Mouse (Mus musculus) MEL (cell line): ENCODE results near the gene Asb16. TPM values are rescaled to one million over a fixed set of nuclear protein-coding genes. Genes with fewer than 3 reads are reported as not detected.

Experiments used
- DNase-seq: peaks from one replicate; pipeline ENCODE4 v3.0.0; 2011; ENCODE audit warnings: low read depth, low spot score
- H3K27ac ChIP-seq: 2 replicates; pipeline ENCODE4 v1.5.1; 2012; ENCODE audit warnings: low read depth, mild to moderate bottlenecking, control low read depth, low read length, moderate library complexity; ENCODE audit not compliant: control insufficient read depth
- H3K27me3 ChIP-seq, 2 experiments: fragments of 150-350 bp in 1 of 2; sonication (generic) in 1 of 2; 2 replicates each; pipeline ENCODE4 v1.6.1; 2012; ENCODE audit warnings: low read length in 2 of 2, mild to moderate bottlenecking in 2 of 2, improper control_type of control experiment in 1 of 2, moderate library complexity in 1 of 2; ENCODE audit not compliant: insufficient read depth in 2 of 2, control insufficient read depth in 1 of 2
- H3K36me3 ChIP-seq, 2 experiments: 2 replicates each; pipeline ENCODE4 v1.6.1; 2012 to 2014; ENCODE audit warnings: low read length in 2 of 2, improper control_type of control experiment in 1 of 2, inconsistent platforms in 1 of 2, mild to moderate bottlenecking in 1 of 2; ENCODE audit not compliant: insufficient read depth in 2 of 2, control insufficient read depth in 1 of 2
- H3K4me1 ChIP-seq, 2 experiments: fragments of 150-350 bp in 1 of 2; sonication (generic) in 1 of 2; 2 replicates each; pipeline ENCODE4 v1.6.1; 2012; ENCODE audit warnings: low read length in 2 of 2, improper control_type of control experiment in 1 of 2, mild to moderate bottlenecking in 1 of 2; ENCODE audit not compliant: insufficient read depth in 2 of 2, control insufficient read depth in 1 of 2
- H3K4me3 ChIP-seq, 2 experiments: fragments of 150-350 bp in 1 of 2; sonication (generic) in 1 of 2; 2 replicates each; pipeline ENCODE4 v1.5.1; 2012; ENCODE audit warnings: low read depth in 2 of 2, low read length in 2 of 2, mild to moderate bottlenecking in 2 of 2, moderate library complexity in 2 of 2, control low read depth in 1 of 2, improper control_type of control experiment in 1 of 2; ENCODE audit not compliant: control insufficient read depth in 1 of 2, insufficient read depth in 1 of 2
- H3K79me2 ChIP-seq: 2 replicates; pipeline ENCODE4 v1.6.1; 2012; ENCODE audit warnings: mild to moderate bottlenecking, low read length, moderate library complexity; ENCODE audit not compliant: control insufficient read depth, poor library complexity, insufficient read depth
- H3K9ac ChIP-seq: 2 replicates; pipeline ENCODE4 v1.6.1; 2012; ENCODE audit warnings: low read depth, mild to moderate bottlenecking, control low read depth, low read length, moderate library complexity; ENCODE audit not compliant: control insufficient read depth, poor library complexity, severe bottlenecking
- H3K9me3 ChIP-seq: fragments of 150-350 bp; sonication (generic); replicated peaks from 2 replicates; pipeline ENCODE4 v1.6.1; 2012; ENCODE audit warnings: mild to moderate bottlenecking, low read length, improper control_type of control experiment, moderate library complexity; ENCODE audit not compliant: insufficient read depth
- BHLHE40 ChIP-seq: IDR thresholded peaks from 2 replicates; pipeline ENCODE4 v1.6.1; 2012; ENCODE audit warnings: low read depth, mild to moderate bottlenecking, inconsistent platforms, low read length, improper control_type of control experiment, borderline replicate concordance
- CHD1 ChIP-seq: IDR thresholded peaks from 2 replicates; pipeline ENCODE4 v1.6.1; 2012; ENCODE audit warnings: low read depth, mild to moderate bottlenecking, inconsistent platforms, low read length, improper control_type of control experiment
- CHD2 ChIP-seq: IDR thresholded peaks from 2 replicates; pipeline ENCODE4 v1.6.1; 2011; ENCODE audit warnings: low read length, improper control_type of control experiment
- CTCF ChIP-seq, 3 experiments: IDR thresholded peaks in 2 of 3; conservative IDR thresholded peaks in 1 of 3; 2 replicates each; pipeline ENCODE4 v1.5.1; 2011 to 2012; ENCODE audit warnings: low read length in 3 of 3, low read depth in 2 of 3, mild to moderate bottlenecking in 2 of 3, improper control_type of control experiment in 1 of 3, inconsistent platforms in 1 of 3, mixed read lengths in 1 of 3, moderate library complexity in 1 of 3; ENCODE audit not compliant: control insufficient read depth in 1 of 3, insufficient read depth in 1 of 3, poor library complexity in 1 of 3, severe bottlenecking in 1 of 3
- E2F4 ChIP-seq: IDR thresholded peaks from 2 replicates; pipeline ENCODE4 v1.6.1; 2011; ENCODE audit warnings: low read depth, low read length, improper control_type of control experiment, borderline replicate concordance
- ELF1 ChIP-seq: IDR thresholded peaks from 2 replicates; pipeline ENCODE4 v1.6.1; 2014; ENCODE audit warnings: low read depth, mild to moderate bottlenecking, inconsistent platforms, low read length, improper control_type of control experiment, moderate library complexity
- EP300 ChIP-seq, 2 experiments: IDR thresholded peaks; 2 replicates each; pipeline ENCODE4 v1.6.1; 2011; ENCODE audit warnings: improper control_type of control experiment in 2 of 2, low read length in 2 of 2, low read depth in 1 of 2, mild to moderate bottlenecking in 1 of 2
- ETS1 ChIP-seq: IDR thresholded peaks from 2 replicates; pipeline ENCODE4 v1.6.1; 2012; ENCODE audit warnings: low read depth, mild to moderate bottlenecking, inconsistent platforms, low read length, improper control_type of control experiment, moderate library complexity
- GABPA ChIP-seq: IDR thresholded peaks from 2 replicates; pipeline ENCODE4 v1.6.1; 2012; ENCODE audit warnings: low read depth, mild to moderate bottlenecking, inconsistent platforms, low read length, improper control_type of control experiment, moderate library complexity
- GATA1 ChIP-seq: IDR thresholded peaks from 2 replicates; pipeline ENCODE4 v1.6.1; 2011; ENCODE audit warnings: low read depth, low read length, improper control_type of control experiment
- HCFC1 ChIP-seq: IDR thresholded peaks from 2 replicates; pipeline ENCODE4 v1.6.1; 2012; ENCODE audit warnings: low read depth, mild to moderate bottlenecking, inconsistent platforms, low read length, improper control_type of control experiment, moderate library complexity
- JUND ChIP-seq: IDR thresholded peaks from 2 replicates; pipeline ENCODE4 v1.6.1; 2011; ENCODE audit warnings: low read depth, mild to moderate bottlenecking, improper control_type of control experiment, low read length
- MAFK ChIP-seq: IDR thresholded peaks from 2 replicates; pipeline ENCODE4 v1.6.1; 2011; ENCODE audit warnings: low read depth, mild to moderate bottlenecking, low read length, improper control_type of control experiment, borderline replicate concordance
- MAX ChIP-seq: IDR thresholded peaks from 2 replicates; pipeline ENCODE4 v1.6.1; 2011; ENCODE audit warnings: low read length, improper control_type of control experiment
- MAZ ChIP-seq: IDR thresholded peaks from 2 replicates; pipeline ENCODE4 v1.6.1; 2012; ENCODE audit warnings: low read depth, mild to moderate bottlenecking, inconsistent platforms, low read length, improper control_type of control experiment
- MEF2A ChIP-seq: IDR thresholded peaks from 2 replicates; pipeline ENCODE4 v1.6.1; 2014; ENCODE audit warnings: low read depth, mild to moderate bottlenecking, inconsistent platforms, low read length, improper control_type of control experiment; ENCODE audit not compliant: poor library complexity, insufficient replicate concordance, severe bottlenecking; ENCODE audit errors: extremely low read depth
- MXI1 ChIP-seq: IDR thresholded peaks from 2 replicates; pipeline ENCODE4 v1.6.1; 2011; ENCODE audit warnings: mild to moderate bottlenecking, low read depth, low read length, improper control_type of control experiment
- MYB ChIP-seq: IDR thresholded peaks from 2 replicates; pipeline ENCODE4 v1.6.1; 2011; ENCODE audit warnings: mild to moderate bottlenecking, low read depth, low read length, improper control_type of control experiment
- MYC ChIP-seq: IDR thresholded peaks from 2 replicates; pipeline ENCODE4 v1.6.1; 2011; ENCODE audit warnings: low read depth, mild to moderate bottlenecking, low read length, improper control_type of control experiment, moderate library complexity
- NELFE ChIP-seq: IDR thresholded peaks from 2 replicates; pipeline ENCODE4 v1.6.1; 2011; ENCODE audit warnings: low read depth, low read length, improper control_type of control experiment
- NRF1 ChIP-seq: IDR thresholded peaks from 2 replicates; pipeline ENCODE4 v1.6.1; 2014; ENCODE audit warnings: low read depth, mild to moderate bottlenecking, inconsistent platforms, low read length, improper control_type of control experiment, moderate library complexity; ENCODE audit not compliant: poor library complexity, insufficient read depth, severe bottlenecking
- POLR2AphosphoS2 ChIP-seq: IDR thresholded peaks from 2 replicates; pipeline ENCODE4 v1.6.1; 2011; ENCODE audit warnings: low read length, improper control_type of control experiment
- POLR2AphosphoS5 ChIP-seq: IDR thresholded peaks from 2 replicates; pipeline ENCODE4 v1.6.1; 2012; ENCODE audit warnings: low read depth, borderline replicate concordance, mild to moderate bottlenecking, inconsistent platforms, low read length, moderate library complexity, mixed read lengths
- RAD21 ChIP-seq: IDR thresholded peaks from 2 replicates; pipeline ENCODE4 v1.6.1; 2011; ENCODE audit warnings: mild to moderate bottlenecking, low read depth, low read length, improper control_type of control experiment
- SIN3A ChIP-seq: IDR thresholded peaks from 2 replicates; pipeline ENCODE4 v1.6.1; 2012; ENCODE audit warnings: low read length, improper control_type of control experiment, inconsistent platforms
- SMC3 ChIP-seq: IDR thresholded peaks from 2 replicates; pipeline ENCODE4 v1.6.1; 2011; ENCODE audit warnings: low read depth, low read length, improper control_type of control experiment
- TAL1 ChIP-seq: IDR thresholded peaks from 2 replicates; pipeline ENCODE4 v1.6.1; 2012; ENCODE audit warnings: mild to moderate bottlenecking, inconsistent platforms, low read length, moderate library complexity, mixed read lengths
- TCF12 ChIP-seq: IDR thresholded peaks from 2 replicates; pipeline ENCODE4 v1.6.1; 2014; ENCODE audit warnings: low read depth, mild to moderate bottlenecking, inconsistent platforms, low read length, improper control_type of control experiment, moderate library complexity
- UBTF ChIP-seq: IDR thresholded peaks from 2 replicates; pipeline ENCODE4 v1.6.1; 2012; ENCODE audit warnings: low read depth, mild to moderate bottlenecking, inconsistent platforms, low read length, improper control_type of control experiment, moderate library complexity, borderline replicate concordance; ENCODE audit not compliant: insufficient read depth
- USF1 ChIP-seq: IDR thresholded peaks from 2 replicates; pipeline ENCODE4 v1.6.1; 2014; ENCODE audit warnings: low read depth, mild to moderate bottlenecking, inconsistent platforms, low read length, improper control_type of control experiment, moderate library complexity
- USF2 ChIP-seq, 2 experiments: IDR thresholded peaks; 2 replicates each; pipeline ENCODE4 v1.6.1; 2011 to 2012; ENCODE audit warnings: improper control_type of control experiment in 2 of 2, low read length in 2 of 2, borderline replicate concordance in 1 of 2, inconsistent platforms in 1 of 2, low read depth in 1 of 2, mild to moderate bottlenecking in 1 of 2; ENCODE audit not compliant: insufficient read depth in 1 of 2
- ZC3H11A ChIP-seq: IDR thresholded peaks from 2 replicates; pipeline ENCODE4 v1.6.1; 2012; ENCODE audit warnings: low read depth, mild to moderate bottlenecking, inconsistent platforms, low read length, improper control_type of control experiment
- ZKSCAN1 ChIP-seq: IDR thresholded peaks from 2 replicates; pipeline ENCODE4 v1.6.1; 2012; ENCODE audit warnings: low read depth, mild to moderate bottlenecking, inconsistent platforms, low read length, improper control_type of control experiment, moderate library complexity
- ZMIZ1 ChIP-seq: IDR thresholded peaks from 2 replicates; pipeline ENCODE4 v1.6.1; 2012; ENCODE audit warnings: low read depth, mild to moderate bottlenecking, inconsistent platforms, low read length, improper control_type of control experiment, moderate library complexity
- ZNF384 ChIP-seq: IDR thresholded peaks from 2 replicates; pipeline ENCODE4 v1.6.1; 2012; ENCODE audit warnings: low read depth, mild to moderate bottlenecking, inconsistent platforms, low read length, improper control_type of control experiment
- polyA plus RNA-seq, 2 experiments: library from polyadenylated mRNA; stranded (reverse) in 1 of 2; unstranded in 1 of 2; fragments of >175 nt in 1 of 2; fragments of >200 nt in 1 of 2; gene quantifications; 2 replicates each; pipeline versions ENCODE4 v1.2.1 to v1.2.4; 2012; ENCODE audit warnings: low replicate concordance in 2 of 2, low read depth in 1 of 2; ENCODE audit not compliant: insufficient read length in 2 of 2, insufficient read depth in 1 of 2, missing spikeins in 1 of 2
- total RNA-seq: library from RNA; depleted of rRNA; stranded (reverse); fragments of 300-350 nt; gene quantifications from 2 replicates; pipeline ENCODE4 v1.2.3, GENCODE M21; 2012

Asb16 gene
- total and polyA plus RNA-seq, 3 experiments: 4.4 to 8.5 TPM; not detected in 1

DNA sequence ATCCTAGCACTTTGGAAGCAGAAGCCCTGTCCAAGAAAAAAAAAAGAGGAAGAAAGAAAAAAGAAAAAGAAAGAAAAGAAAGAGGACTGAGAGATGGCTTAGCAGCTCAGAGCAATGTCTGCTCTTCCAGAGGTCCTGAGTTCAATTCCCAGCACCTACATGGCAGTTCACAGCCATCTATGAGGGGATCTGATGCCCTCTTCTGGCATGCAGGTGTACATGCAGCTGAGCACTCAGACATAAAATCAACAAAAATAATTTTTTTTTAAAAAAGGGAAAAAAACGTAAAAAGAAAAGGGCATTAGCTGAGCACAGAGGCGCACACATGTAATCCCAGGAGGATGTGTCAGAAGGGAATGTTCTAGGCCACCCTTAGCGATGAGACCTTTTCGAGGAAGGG lies 21.7 kb upstream of the Asb16 start:
- H3K4me1 ChIP-seq: peaks cover 0 to 22% of the 10 kb centered on the region in 2 experiments
- H3K9me3 ChIP-seq: no peaks in the 10 kb centered on the region
- H3K36me3 ChIP-seq: peaks cover 4 to 19% of the 10 kb centered on the region in 2 experiments; a peak in 3 of 4 replicates
- H3K9ac ChIP-seq: no peak overlapping the region
- H3K27ac ChIP-seq: no peak overlapping the region
- no peak overlapping the region for H3K4me3 ChIP-seq
- TF ChIP-seq CHD2 (no peak), ETS1 (no peak), USF1 (no peak), CTCF (IDR thresholded peaks at IDR 0.05 in 2 of 3, conservative IDR thresholded peaks at IDR 0.05 in 1 of 3; ENCODE audit: control insufficient read depth in 1 of 3, insufficient read depth in 1 of 3, low read depth in 2 of 3, low read length in 3 of 3, poor library complexity in 1 of 3, severe bottlenecking in 1 of 3) (peak; percentile 47 to 64 (median 49)), MAZ (no peak), GABPA (no peak), USF2 (IDR thresholded peaks at IDR 0.05; ENCODE audit: borderline replicate concordance in 1 of 2, insufficient read depth in 1 of 2, low read depth in 1 of 2, low read length in 2 of 2) (no peak), BHLHE40 (no peak), ZNF384 (peak; percentile 85), MYC (no peak), MXI1 (no peak), ZMIZ1 (no peak), MAFK (no peak), POLR2AphosphoS2 (no peak), MEF2A (no peak), TAL1 (no peak), GATA1 (no peak), SMC3 (peak; percentile 46), EP300 (IDR thresholded peaks at IDR 0.05; ENCODE audit: low read depth in 1 of 2, low read length in 2 of 2) (no peak), ELF1 (no peak), NRF1 (no peak), HCFC1 (no peak), JUND (no peak), MYB (no peak), POLR2AphosphoS5 (no peak), ZKSCAN1 (no peak), TCF12 (no peak), UBTF (no peak), SIN3A (no peak; the same call in 1 of the 2 replicates), MAX (no peak), ZC3H11A (peak; percentile 50), RAD21 (peak; percentile 53), NELFE (no peak), CHD1 (no peak), E2F4 (no peak)
- TF ChIP-seq, all 39 proteins: peak for 5
- Histone ChIP-seq H3K27me3 (no peaks in the 10 kb centered on the region), H3K79me2 (peaks cover 11% of the 10 kb centered on the region)
- peak; percentile 68 for DNase-seq
